Comparison of ENCODE assay signal across 8 mouse cellular contexts in the genomic region with DNA sequence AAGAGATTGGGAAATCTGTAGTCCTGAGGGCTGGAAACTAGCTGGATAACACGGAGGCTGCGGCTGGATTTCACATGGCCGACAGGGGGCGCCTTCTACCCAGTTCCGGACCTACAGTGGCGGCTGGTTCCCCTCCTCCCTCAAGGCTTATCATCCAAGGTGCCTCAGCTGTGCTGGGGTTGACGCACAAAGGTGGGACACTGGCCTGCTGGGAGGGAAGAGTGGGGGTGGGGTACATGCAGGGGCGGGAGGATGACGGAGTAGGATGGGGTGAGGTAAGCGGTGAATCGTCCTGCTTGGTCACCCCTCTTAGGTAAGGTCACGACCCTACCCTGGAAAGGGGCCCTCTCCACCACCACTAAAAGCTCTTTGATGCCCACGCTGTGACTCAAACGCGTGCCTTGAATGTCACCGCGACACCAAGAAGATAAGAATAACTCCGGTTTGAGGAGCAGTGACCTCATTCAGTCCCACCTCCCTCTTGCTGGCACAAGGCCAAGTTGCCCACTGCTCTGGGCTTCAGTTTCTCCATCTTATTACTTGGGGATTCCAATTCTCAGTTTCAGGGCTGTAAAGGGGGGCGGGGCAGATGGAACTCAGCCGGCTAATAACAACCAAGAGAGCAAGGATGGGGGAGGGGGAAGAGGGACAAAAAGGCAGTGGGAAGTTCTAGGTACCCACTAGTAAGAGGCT. TPM values are rescaled to one million over a fixed set of nuclear protein-coding genes. Genes with fewer than 3 reads are reported as not detected.
DNase-seq lines count a peak whose midpoint lies in the region; ATAC-seq lines count a peak whose summit lies in the region.

No protein-coding gene starts in this region.

- H3K9ac ChIP-seq in intestine, embryonic 15.5 days = no peak overlapping the region

- H3K9me3 ChIP-seq in intestine, embryonic 15.5 days = no peaks in the 10 kb centered on the region

- no peak overlapping the region for H3K27ac ChIP-seq in intestine, embryonic 15.5 days

- intact Hi-C loops in left cerebral cortex, postnatal 14 days (cut with DNase I) = loop anchor here (2.0 kb wide), 1 partner anchor 333 kb away; no protein-coding TSS in a partner anchor

- peak; percentile 73 for ATAC-seq in common myeloid progenitor, adult 5-6 weeks (replicated peaks; ENCODE audit: low read depth, poor library complexity, severe bottlenecking)
- peak; percentile 82 for ATAC-seq in intestine, embryonic 15.5 days

- no peak overlapping the region for H3K4me3 ChIP-seq in intestine, embryonic 15.5 days (replicated peaks)

- H3K27me3 ChIP-seq in intestine, embryonic 15.5 days (replicated peaks) = no peaks in the 10 kb centered on the region

- 4% methylated on average over 20 of the region's 20 CpGs for WGBS in intestine, embryonic 15.5 days

- no peaks in the 10 kb centered on the region for H3K36me3 ChIP-seq in intestine, embryonic 15.5 days

- H3K4me1 ChIP-seq in intestine, embryonic 15.5 days (replicated peaks) = peaks cover 17% of the 10 kb centered on the region

- DNase-seq in WW6 (ENCODE audit: low read depth, low spot score) = peak; percentile 31
- DNase-seq in gastrocnemius, postnatal 25 days = peak; percentile 66
- peak; percentile 82 to 84 for DNase-seq in left cerebral cortex, postnatal 14 days (ENCODE audit: low spot score in 2 of 2)
- DNase-seq in mesoderm, embryonic 11.5 days (ENCODE audit: low read depth, low spot score) = peak; percentile 77
- peak; percentile 65 for DNase-seq in right cerebral cortex, postnatal 25 days
- DNase-seq in urinary bladder, postnatal 4 days (ENCODE audit: low spot score in 2 of 2) = peak; percentile 56 to 82

- peak overlapping the region; percentile 46 for H3K4me2 ChIP-seq in intestine, embryonic 15.5 days (replicated peaks)

RNA-seq across cellular contexts. Expression of gene Cryaa, which starts 15.9 kb away (rescaled TPM):
- total RNA-seq in common myeloid progenitor, adult 5-6 weeks (2017) = not detected in 2 replicates
- total RNA-seq in gastrocnemius, postnatal 25 days (2021) = not detected
- 0.15 and 0.16 TPM in 2 replicates for polyA plus RNA-seq in intestine, embryonic 15.5 days (2015; fragmentation: Nextera tagmentation; extraction: Ambion mirVana)
- under 1 TPM; 0.37 to 0.61 TPM for total RNA-seq in left cerebral cortex, postnatal 14 days (2021)

RNA-seq across cellular contexts. Expression of gene U2af1, which starts 34.8 kb away (rescaled TPM):
- total RNA-seq in common myeloid progenitor, adult 5-6 weeks (2017) = 257 and 274 TPM in 2 replicates
- total RNA-seq in gastrocnemius, postnatal 25 days (2021) = 10 to 100 TPM; 57.1 to 65.9 TPM
- 278 and 287 TPM in 2 replicates for polyA plus RNA-seq in intestine, embryonic 15.5 days (2015; fragmentation: Nextera tagmentation; extraction: Ambion mirVana)
- total RNA-seq in left cerebral cortex, postnatal 14 days (2021) = 100 to 1,000 TPM; 101 to 110 TPM

RNA-seq across cellular contexts. Expression of gene Cbs, which starts 56.4 kb away (rescaled TPM):
- 2.9 TPM in 1 of 2 replicates, not detected in the other for total RNA-seq in common myeloid progenitor, adult 5-6 weeks (2017)
- 1 to 10 TPM in 1 of 2 experiments, under 1 TPM in 1; 0.59 to 1.7 TPM for total RNA-seq in gastrocnemius, postnatal 25 days (2021)
- 9.5 and 20.6 TPM in 2 replicates for polyA plus RNA-seq in intestine, embryonic 15.5 days (2015; fragmentation: Nextera tagmentation; extraction: Ambion mirVana)
- total RNA-seq in left cerebral cortex, postnatal 14 days (2021) = 10 to 100 TPM; 45.9 to 48.6 TPM

Comparison
In these comparisons a context has a peak if more than half of its experiments do, and no peak if none do; other contexts are left out.
1. DNase-seq: peak in every context shown above with its lines; median percentile 83 in left cerebral cortex, postnatal 14 days; 77 in mesoderm, embryonic 11.5 days; 69 in urinary bladder, postnatal 4 days; 66 in gastrocnemius, postnatal 25 days; 65 in right cerebral cortex, postnatal 25 days; 31 in WW6.
2. RNA of gene Cbs, which starts 56.4 kb away (total RNA-seq): 45.9 to 48.6 TPM in left cerebral cortex, postnatal 14 days; 2.9 TPM in common myeloid progenitor, adult 5-6 weeks and 0.59 to 1.7 TPM in gastrocnemius, postnatal 25 days; every median in the first group is over 10 times any median in the second.